In the genomic region with DNA sequence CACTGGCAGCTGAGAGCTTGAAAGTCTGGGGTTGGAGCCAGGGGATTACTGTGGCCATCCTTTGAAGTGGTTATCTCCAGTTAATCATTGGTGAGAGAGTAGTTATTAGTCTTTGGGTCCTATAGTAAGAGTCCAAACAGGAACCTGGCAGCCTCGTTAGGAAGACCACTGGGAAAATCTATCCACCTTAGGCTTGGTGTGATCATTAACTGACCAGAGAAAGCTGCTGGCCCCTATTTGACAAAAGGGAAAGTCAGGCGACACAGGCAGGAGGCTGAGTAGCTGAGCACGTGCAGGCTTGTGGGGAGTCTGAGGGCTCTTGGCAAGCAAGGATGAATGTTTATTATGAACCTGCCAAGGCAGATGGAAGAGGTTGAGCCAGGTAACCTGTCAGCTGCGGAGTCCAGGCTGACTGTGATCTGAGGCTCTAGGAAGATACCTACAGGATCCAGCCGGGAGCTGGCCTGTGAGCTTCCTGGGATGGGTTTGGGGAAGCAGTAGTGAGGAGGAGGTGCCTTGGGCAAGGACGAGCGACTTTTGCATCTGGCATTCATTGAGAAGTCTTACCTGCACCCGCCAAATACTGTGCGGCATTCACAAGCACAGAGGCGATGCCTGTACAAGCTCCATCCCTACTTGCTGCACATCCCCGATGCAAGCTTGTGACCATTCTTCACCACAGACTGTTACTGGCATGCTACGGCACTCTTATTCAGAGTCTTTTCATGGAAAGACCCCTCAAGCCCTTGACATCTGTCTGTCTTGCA, we compare ENCODE assay signal across 15 mouse cellular contexts. TPM values are rescaled to one million over a fixed set of nuclear protein-coding genes. Genes with fewer than 3 reads are reported as not detected.
DNase-seq lines count a peak whose midpoint lies in the region; ATAC-seq and TF ChIP-seq lines count a peak whose summit lies in the region.
"Had no signal": no experiment of that assay in that cellular context is flagged by ENCODE, and none has a peak within 500 bp of the region (broad histone marks: within the 10 kb centered on the region; RNA-seq: fewer than 3 reads in every experiment).

No protein-coding gene starts in this region.

- H3K9me3 ChIP-seq in liver, embryonic 11.5 days (ENCODE audit: control insufficient read depth, low read length), result no peaks in the 10 kb centered on the region

- no peak for TF ChIP-seq CTCF in liver, adult 2 months (IDR thresholded peaks at IDR 0.05; ENCODE audit: low read depth, low read length)

- no peaks in the 10 kb centered on the region for H3K36me3 ChIP-seq in liver, adult 2 months (ENCODE audit: control insufficient read depth, insufficient read depth, low read length)
- H3K36me3 ChIP-seq in liver, embryonic 11.5 days (ENCODE audit: control insufficient read depth, insufficient read depth, low read length), result no peaks in the 10 kb centered on the region

- peak; percentile 62 for ATAC-seq in liver, embryonic 11.5 days (replicated peaks; ENCODE audit: low FRiP score)

- peaks cover 13% of the 10 kb centered on the region for H3K4me1 ChIP-seq in liver, adult 2 months (ENCODE audit: control insufficient read depth, insufficient read depth, low read length)
- H3K4me1 ChIP-seq in liver, embryonic 11.5 days (replicated peaks; ENCODE audit: control insufficient read depth, insufficient read depth, low read length), result no peaks in the 10 kb centered on the region

- no peaks in the 10 kb centered on the region for H3K79me2 ChIP-seq in liver, adult 2 months (ENCODE audit: control insufficient read depth, insufficient read depth, low read length)

- peak overlapping the region; percentile 4; the same call in 1 of the 2 replicates for H3K9ac ChIP-seq in liver, adult 2 months (ENCODE audit: low read depth, low read length)
- H3K9ac ChIP-seq in liver, embryonic 11.5 days (ENCODE audit: low read depth, low read length), result no peak overlapping the region

- no peaks in the 10 kb centered on the region for H3K27me3 ChIP-seq in liver, adult 2 months (ENCODE audit: control insufficient read depth, insufficient read depth, low read length)
- no peaks in the 10 kb centered on the region for H3K27me3 ChIP-seq in liver, embryonic 11.5 days (replicated peaks; ENCODE audit: control insufficient read depth, insufficient read depth, low read length)

- WGBS in liver, adult 2 months, result 25% methylated on average over 12 of the region's 12 CpGs
- 57% methylated on average over 12 of the region's 12 CpGs for WGBS in liver, embryonic 11.5 days

- H3K27ac ChIP-seq in liver, adult 2 months (replicated peaks; ENCODE audit: insufficient read depth, low read depth, low read length), result peak overlapping the region; percentile 49
- peak overlapping the region; percentile 66 for H3K27ac ChIP-seq in liver, embryonic 11.5 days (ENCODE audit: low read depth, low read length)
- H3K27ac ChIP-seq: gastrocnemius, adult 2 months; macrophage had no signal

- H3K4me3 ChIP-seq in liver, adult 2 months (ENCODE audit: insufficient read depth, low read depth, low read length), result no peak overlapping the region
- H3K4me3 ChIP-seq in liver, embryonic 11.5 days (ENCODE audit: low read depth, low read length), result no peak overlapping the region
- H3K4me3 ChIP-seq: erythroblast, embryonic 14.5 days; gastrocnemius, adult 2 months had no signal

- H3K4me2 ChIP-seq in liver, embryonic 11.5 days, result no peak overlapping the region

- DNase-seq in liver, adult 2 months (ENCODE audit: extremely low read depth, low read depth, low spot score), result peak; percentile 99
- no peak for DNase-seq in liver
- peak; percentile 67 for DNase-seq in kidney, adult 18-20 months
- no peak for DNase-seq in liver, embryonic 11.5 days (ENCODE audit: low spot score)
- DNase-seq in layer of hippocampus, postnatal 36 days, result no peak
- no peak for DNase-seq in heart, postnatal 4 days
- DNase-seq in lung, postnatal 36 days, result no peak
- no peak for DNase-seq in adrenal gland, adult 8-10 months
- DNase-seq: adrenal gland, postnatal 36 days; gastrocnemius, adult 2 months; left cerebral cortex, postnatal 4 days; thymus, adult 2 months had no signal

- no peak for TF ChIP-seq POLR2A in liver, adult 2 months (IDR thresholded peaks at IDR 0.05; ENCODE audit: extremely low read depth, insufficient read depth, low read length)

RNA-seq across cellular contexts. Expression of a gene that starts 4.5 kb away (rescaled TPM):
- not detected in 2 replicates for total RNA-seq in liver, adult 2 months (2014; rRNA removed)
- not detected in 2 replicates for polyA plus RNA-seq in liver, adult 2 months (2012; rRNA removed)
- 0.19 and 0.22 TPM in 2 replicates for polyA plus RNA-seq in liver, embryonic 11.5 days (2014; fragmentation: Nextera tagmentation; extraction: Ambion mirVana)
- total RNA-seq in layer of hippocampus, postnatal 36 days (2021), result not detected
- under 1 TPM in 1 of 2 experiments, not detected in 1; 0.14 TPM for total RNA-seq in heart, postnatal 4 days (2021)
- 1 to 10 TPM; 4.8 to 9.8 (median 6.6) TPM for total RNA-seq in adrenal gland, adult 8-10 months (2022)
- total RNA-seq: gastrocnemius, adult 2 months; left cerebral cortex, postnatal 4 days had no signal
- polyA plus RNA-seq: erythroblast, embryonic 14.5 days; heart, embryonic 14.5 days; macrophage; thymus, adult 2 months had no signal

RNA-seq across cellular contexts. Expression of a gene that starts 4.6 kb away (rescaled TPM):
- total RNA-seq in liver, adult 2 months (2014; rRNA removed), result 0.18 and 0.27 TPM in 2 replicates
- 0.20 TPM in 2 replicates for polyA plus RNA-seq in liver, adult 2 months (2012; rRNA removed)
- polyA plus RNA-seq in liver, embryonic 11.5 days (2014; fragmentation: Nextera tagmentation; extraction: Ambion mirVana), result 0.17 and 0.22 TPM in 2 replicates
- total RNA-seq in layer of hippocampus, postnatal 36 days (2021), result under 1 TPM; 0.13 to 0.15 TPM
- under 1 TPM; 0.14 TPM for total RNA-seq in heart, postnatal 4 days (2021)
- 1 to 10 TPM; 4.0 to 5.4 (median 4.4) TPM for total RNA-seq in adrenal gland, adult 8-10 months (2022)
- polyA plus RNA-seq: erythroblast, embryonic 14.5 days; heart, embryonic 14.5 days had no signal

RNA-seq across cellular contexts. Expression of a gene that starts 12.1 kb away (rescaled TPM):
- 75.6 and 121 TPM in 2 replicates for total RNA-seq in liver, adult 2 months (2014; rRNA removed)
- polyA plus RNA-seq in liver, adult 2 months (2012; rRNA removed), result 54.4 and 60.2 TPM in 2 replicates
- not detected in 2 replicates for polyA plus RNA-seq in liver, embryonic 11.5 days (2014; fragmentation: Nextera tagmentation; extraction: Ambion mirVana)
- under 1 TPM; 0.30 to 0.53 TPM for total RNA-seq in layer of hippocampus, postnatal 36 days (2021)
- under 1 TPM in 1 of 2 experiments, not detected in 1; 0.19 TPM for total RNA-seq in heart, postnatal 4 days (2021)
- under 1 TPM in 1 of 4 experiments, not detected in 3; 0.38 TPM for total RNA-seq in adrenal gland, adult 8-10 months (2022)
- polyA plus RNA-seq: erythroblast, embryonic 14.5 days had no signal

RNA-seq across cellular contexts. Expression of a gene that starts 12.6 kb away (rescaled TPM):
- total RNA-seq in liver, adult 2 months (2014; rRNA removed), result 4.8 and 8.8 TPM in 2 replicates
- polyA plus RNA-seq in liver, adult 2 months (2012; rRNA removed), result 18.4 and 26.2 TPM in 2 replicates
- 5.0 TPM in 2 replicates for polyA plus RNA-seq in liver, embryonic 11.5 days (2014; fragmentation: Nextera tagmentation; extraction: Ambion mirVana)
- 1 to 10 TPM; 1.2 to 1.3 TPM for total RNA-seq in layer of hippocampus, postnatal 36 days (2021)
- total RNA-seq in heart, postnatal 4 days (2021), result 1 to 10 TPM; 5.6 to 6.8 TPM
- 10 to 100 TPM in 3 of 4 experiments, 1 to 10 TPM in 1; 9.8 to 13.2 (median 10.4) TPM for total RNA-seq in adrenal gland, adult 8-10 months (2022)

RNA-seq across cellular contexts. Expression of a gene that starts 24.8 kb away (rescaled TPM):
- 4.1 and 5.8 TPM in 2 replicates for total RNA-seq in liver, adult 2 months (2014; rRNA removed)
- 5.3 and 5.9 TPM in 2 replicates for polyA plus RNA-seq in liver, adult 2 months (2012; rRNA removed)
- 2.6 and 2.8 TPM in 2 replicates for polyA plus RNA-seq in liver, embryonic 11.5 days (2014; fragmentation: Nextera tagmentation; extraction: Ambion mirVana)
- total RNA-seq in layer of hippocampus, postnatal 36 days (2021), result 10 to 100 TPM; 10.0 to 11.7 TPM
- 1 to 10 TPM; 9.6 to 9.8 TPM for total RNA-seq in heart, postnatal 4 days (2021)
- 10 to 100 TPM; 11.9 to 20.9 (median 15.8) TPM for total RNA-seq in adrenal gland, adult 8-10 months (2022)

Comparison
In these comparisons a context has a peak if more than half of its experiments do, and no peak if none do; other contexts are left out.
1. DNase-seq: peak in liver, adult 2 months (single experiment) and kidney, adult 18-20 months (single experiment); none in liver (single experiment), liver, embryonic 11.5 days (single experiment), layer of hippocampus, postnatal 36 days (0 of 2), heart, postnatal 4 days (single experiment), lung, postnatal 36 days (single experiment) and adrenal gland, adult 8-10 months (single experiment).
2. RNA of a gene that starts 12.1 kb away (total RNA-seq): 75.6 to 121 TPM in liver, adult 2 months; 0.30 to 0.53 TPM in layer of hippocampus, postnatal 36 days, 0.38 TPM in adrenal gland, adult 8-10 months and 0.19 TPM in heart, postnatal 4 days; every median in the first group is over 10 times any median in the second.